Mouse (Mus musculus) G1E (cell line): ENCODE results near the gene Prdm8.

ENCODE experiments used
- CTCF ChIP-seq: IDR thresholded peaks from 2 replicates; pipeline ENCODE4 v1.5.1; 2012; ENCODE audit warnings: low read depth, low read length, inconsistent platforms, mixed read lengths
- GATA1 ChIP-seq: IDR thresholded peaks from 2 replicates; pipeline ENCODE4 v1.6.1; 2012; ENCODE audit warnings: borderline replicate concordance, low read length, inconsistent platforms, mixed read lengths
- GATA2 ChIP-seq: IDR thresholded peaks from 2 replicates; pipeline ENCODE4 v1.6.1; 2012; ENCODE audit warnings: low read depth, low read length, inconsistent platforms, borderline replicate concordance
- POLR2AphosphoS5 ChIP-seq: IDR thresholded peaks from 2 replicates; pipeline ENCODE4 v1.6.1; 2012; ENCODE audit warnings: low read depth, low read length, inconsistent platforms; ENCODE audit not compliant: insufficient replicate concordance
- TAL1 ChIP-seq: conservative IDR thresholded peaks from 2 replicates; pipeline ENCODE4 v1.6.1; 2012; ENCODE audit warnings: low read depth, low read length, inconsistent platforms, mixed read lengths

- TF ChIP-seq CTCF (no peak), TAL1 (no peak), GATA1 (no peak), POLR2AphosphoS5 (no peak), GATA2 (no peak)
Observed at GRCm38 (mm10) chr5:98194959-98195358, 28.0 kb downstream of the Prdm8 start.
